Mouse (Mus musculus) layer of hippocampus, postnatal 36 days (tissue): ENCODE results near the gene Dpm2. TPM values are rescaled to one million over a fixed set of nuclear protein-coding genes. Genes with fewer than 3 reads are reported as not detected.

Experiments used
- DNase-seq, 2 experiments: peaks; one replicate each; pipeline ENCODE4 v3.0.0; 2022
- total RNA-seq, 2 experiments: library from RNA; stranded (reverse); gene quantifications; 2 replicates each; pipeline ENCODE4 v1.2.3; 2021

Dpm2 gene
- 10 to 100 TPM; 69.1 to 81.8 TPM for total RNA-seq

- DNase-seq: peak; percentile 89 to 91
Observed at GRCm38 (mm10) chr2:32570698-32571494, at the start of gene Dpm2. Gene Dpm2, plus strand, starts transcription at chr2:32570858.

GRCm38 (mm10) chr2:32524536-32525031 is 46.1 kb upstream of the Dpm2 start:
- DNase-seq: no peak

- DNase-seq: no peak
Observed at GRCm38 (mm10) chr2:32525816-32526215, 44.8 kb upstream of the Dpm2 start.

- no peak for DNase-seq
Observed at GRCm38 (mm10) chr2:32527468-32527966, 43.1 kb upstream of the Dpm2 start.

- no peak for DNase-seq
Observed at GRCm38 (mm10) chr2:32528326-32528725, 42.3 kb upstream of the Dpm2 start.

GRCm38 (mm10) chr2:32530479-32530878 is 40.2 kb upstream of the Dpm2 start:
- DNase-seq: no peak

GRCm38 (mm10) chr2:32533163-32533562 is 37.5 kb upstream of the Dpm2 start:
- DNase-seq: no peak

- DNase-seq: no peak
Observed at GRCm38 (mm10) chr2:32534061-32534732, 36.5 kb upstream of the Dpm2 start.

- DNase-seq: peak; percentile 99
Observed at GRCm38 (mm10) chr2:32534733-32535471, 35.8 kb upstream of the Dpm2 start, which contains the start of gene Fam102a. Gene Fam102a, plus strand, starts transcription at chr2:32535332.

- DNase-seq: peak; percentile 46 to 57
Observed at GRCm38 (mm10) chr2:32535501-32535991, 35.1 kb upstream of the Dpm2 start.

GRCm38 (mm10) chr2:32536086-32536633 is 34.5 kb upstream of the Dpm2 start:
- DNase-seq: no peak

GRCm38 (mm10) chr2:32536634-32537359 is 33.9 kb upstream of the Dpm2 start:
- peak; percentile 61 to 74 for DNase-seq

- DNase-seq: no peak
Observed at GRCm38 (mm10) chr2:32537360-32537905, 33.2 kb upstream of the Dpm2 start.

- DNase-seq: no peak
Observed at GRCm38 (mm10) chr2:32537941-32538340, 32.7 kb upstream of the Dpm2 start.

GRCm38 (mm10) chr2:32538461-32538860 is 32.2 kb upstream of the Dpm2 start:
- no peak for DNase-seq

GRCm38 (mm10) chr2:32539452-32539981 is 31.1 kb upstream of the Dpm2 start:
- DNase-seq: no peak

- no peak for DNase-seq
Observed at GRCm38 (mm10) chr2:32541333-32541908, 29.2 kb upstream of the Dpm2 start.

- DNase-seq: no peak
Observed at GRCm38 (mm10) chr2:32541986-32542573, 28.6 kb upstream of the Dpm2 start.

GRCm38 (mm10) chr2:32543031-32543449 is 27.6 kb upstream of the Dpm2 start:
- peak in 1 of 2 experiments; percentile 40 for DNase-seq

- DNase-seq: no peak
Observed at GRCm38 (mm10) chr2:32546951-32547350, 23.7 kb upstream of the Dpm2 start.
